Mouse (Mus musculus) myocyte (in vitro differentiated cells): ENCODE data around the gene Spata1.

Source experiments
- CEBPB ChIP-seq: IDR thresholded peaks from 2 replicates; pipeline ENCODE4 v1.6.1; 2011; ENCODE audit warnings: mild to moderate bottlenecking, moderate library complexity; ENCODE audit not compliant: poor library complexity, insufficient read depth, severe bottlenecking
- E2F4 ChIP-seq: IDR thresholded peaks from one replicate; pipeline ENCODE4 v1.6.1; 2011; ENCODE audit warnings: mild to moderate bottlenecking, control low read depth, moderate library complexity; ENCODE audit not compliant: insufficient read depth
- MAX ChIP-seq: IDR thresholded peaks from one replicate; pipeline ENCODE4 v1.6.1; 2011; ENCODE audit warnings: low read depth, mild to moderate bottlenecking, control low read depth
- POLR2A ChIP-seq: IDR thresholded peaks from one replicate; pipeline ENCODE4 v1.6.1; 2011; ENCODE audit warnings: low read depth, mild to moderate bottlenecking, control low read depth, moderate library complexity; ENCODE audit not compliant: insufficient read length
- POLR2AphosphoS2 ChIP-seq: IDR thresholded peaks from one replicate; pipeline ENCODE4 v1.6.1; 2011; ENCODE audit warnings: low read depth, control low read depth; ENCODE audit not compliant: insufficient read length
- TCF12 ChIP-seq: IDR thresholded peaks from one replicate; pipeline ENCODE4 v1.6.1; 2011; ENCODE audit warnings: mild to moderate bottlenecking, control low read depth; ENCODE audit not compliant: poor library complexity, insufficient read depth, severe bottlenecking
- TCF3 ChIP-seq: IDR thresholded peaks from one replicate; pipeline ENCODE4 v1.6.1; 2011; ENCODE audit warnings: low read depth, control low read depth; ENCODE audit not compliant: insufficient read length
- USF1 ChIP-seq: IDR thresholded peaks from one replicate; pipeline ENCODE4 v1.6.1; 2011; ENCODE audit warnings: low read depth, mild to moderate bottlenecking, control low read depth, moderate library complexity

GRCm38 (mm10) chr3:146499431-146500002, at the start of gene Spata1, which contains the start of gene Gng5:
- TF ChIP-seq USF1 (no peak), POLR2A (peak; percentile 94), CEBPB (no peak), POLR2AphosphoS2 (peak; percentile 93), TCF3 (no peak), E2F4 (no peak), TCF12 (no peak), MAX (no peak)
